Mouse (Mus musculus) CD4-positive helper T cell, adult 2 months (primary cell): ENCODE results near the gene Iqcf3.
A peak's percentile ranks its signal among the peaks of the same experiment; 100 is the strongest.

ENCODE experiments used
- DNase-seq: peaks from one replicate; pipeline ENCODE4 v3.0.0-alpha.2; 2012; ENCODE audit warnings: low read depth, missing footprints, low spot score

Iqcf3 gene

DNA sequence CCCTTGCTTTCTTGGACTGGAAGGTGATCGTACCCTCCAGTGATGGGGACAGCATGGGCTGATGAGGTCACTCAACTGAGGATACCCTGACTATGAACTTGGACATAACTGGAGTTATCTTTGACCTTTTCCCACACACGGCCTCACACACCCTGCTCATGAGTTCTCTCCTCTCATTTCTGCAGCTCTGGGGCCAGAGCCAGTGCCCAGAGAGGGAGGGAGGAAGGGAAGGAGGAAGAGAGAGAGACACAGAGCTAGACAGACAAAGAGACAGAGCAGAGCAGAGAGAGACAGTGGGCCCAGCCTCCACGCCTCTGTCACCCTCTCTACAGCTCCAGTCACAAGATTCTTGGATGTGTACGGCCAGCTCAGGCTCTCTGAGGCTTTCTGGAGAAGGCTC lies 89.1 kb downstream of the Iqcf3 start:
- DNase-seq: no peak

DNA sequence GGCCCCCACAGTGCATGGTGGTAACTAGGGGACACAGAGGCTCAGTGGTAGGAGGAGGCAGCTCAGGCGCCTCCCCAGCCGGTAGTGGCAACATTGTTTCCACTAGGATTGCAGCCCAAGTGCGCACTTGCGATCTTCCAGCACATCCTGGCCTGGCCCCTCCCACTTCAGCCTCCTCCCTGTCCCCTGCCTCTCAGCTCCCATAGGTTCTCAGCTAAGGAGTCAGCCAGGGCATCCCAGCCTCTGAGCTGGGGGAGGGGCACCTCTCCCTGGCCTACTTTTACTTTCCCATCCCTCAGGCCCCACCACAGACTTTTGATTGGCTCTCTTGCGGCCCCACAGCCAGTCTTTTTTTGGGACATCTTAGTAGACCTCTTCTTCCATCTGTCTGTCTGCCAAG lies 89.5 kb downstream of the Iqcf3 start:
- DNase-seq: no peak

DNA sequence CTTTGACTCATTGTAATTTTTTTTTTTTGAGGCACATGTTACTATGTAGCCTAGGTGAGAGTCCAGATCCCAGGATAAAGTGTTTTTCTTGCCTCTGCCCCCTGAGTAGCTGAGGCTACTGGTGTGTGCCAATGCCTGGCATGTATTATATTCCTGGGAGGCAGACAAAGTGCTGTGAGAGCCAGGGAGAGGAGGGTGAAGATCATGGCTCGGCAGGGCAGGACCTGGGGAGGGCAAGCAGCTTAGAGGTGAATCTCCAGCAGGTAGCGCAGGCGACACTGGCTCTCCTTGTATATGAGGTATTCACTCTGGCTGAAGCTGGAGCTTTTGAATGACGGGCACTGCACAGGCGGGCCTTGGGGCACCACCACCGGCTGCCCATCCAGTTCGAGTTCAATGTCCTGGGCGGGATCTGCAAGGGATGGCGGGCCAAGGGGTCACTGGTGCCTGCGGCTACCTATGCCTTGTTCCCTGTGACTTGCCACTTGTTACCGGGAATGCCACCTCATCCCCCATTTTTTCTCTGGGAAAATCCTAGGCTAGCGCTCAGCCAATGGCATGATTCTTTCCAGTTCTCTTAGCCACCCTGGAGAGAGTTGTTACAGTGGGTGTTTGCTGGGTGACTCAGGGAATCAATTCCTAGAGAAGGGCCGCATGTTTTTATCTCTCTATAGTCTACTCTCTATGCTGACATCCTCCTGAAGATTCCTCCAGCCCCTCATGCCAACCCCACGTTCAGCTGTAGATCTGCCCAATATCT lies 90.3 kb downstream of the Iqcf3 start:
- DNase-seq: no peak

DNA sequence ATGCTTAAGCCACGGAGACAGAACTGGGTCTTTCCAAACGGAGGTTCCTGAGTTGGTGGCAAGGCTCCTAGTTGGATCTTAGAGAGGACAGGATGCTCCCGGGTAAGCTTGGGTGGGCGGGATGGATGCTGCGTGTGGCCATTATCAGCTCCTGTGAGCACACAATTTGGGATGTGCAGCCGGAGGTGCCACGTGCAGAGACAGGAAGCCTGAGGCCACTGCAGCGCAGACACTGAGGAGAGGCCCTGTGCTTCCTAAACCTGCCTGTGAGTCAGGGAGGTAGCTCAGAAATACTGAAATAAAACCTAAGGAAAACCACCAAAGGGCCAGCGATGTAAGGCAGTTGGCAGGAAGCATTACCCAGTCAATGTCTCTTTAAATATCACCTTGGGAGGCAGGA lies 91.7 kb downstream of the Iqcf3 start:
- no peak for DNase-seq

DNA sequence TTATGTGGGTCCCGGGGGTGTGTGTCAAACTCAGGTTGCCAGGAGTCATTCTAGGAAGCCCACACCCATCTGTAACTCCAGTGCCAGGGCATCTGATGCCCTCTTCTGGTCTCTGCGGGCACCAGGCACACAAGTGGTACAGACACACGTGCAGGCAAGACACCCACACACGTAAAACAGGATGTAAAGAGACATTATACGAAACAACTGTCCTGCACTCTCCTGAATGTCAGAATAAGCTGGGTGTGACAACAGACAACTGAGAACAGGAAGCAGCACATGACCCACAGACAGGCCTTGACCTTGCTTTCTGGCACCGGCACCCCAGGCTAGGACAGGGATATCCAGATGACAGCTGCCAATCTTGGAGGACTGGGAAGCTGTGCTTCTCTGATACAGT lies 92.1 kb downstream of the Iqcf3 start:
- DNase-seq: peak; percentile 51

DNA sequence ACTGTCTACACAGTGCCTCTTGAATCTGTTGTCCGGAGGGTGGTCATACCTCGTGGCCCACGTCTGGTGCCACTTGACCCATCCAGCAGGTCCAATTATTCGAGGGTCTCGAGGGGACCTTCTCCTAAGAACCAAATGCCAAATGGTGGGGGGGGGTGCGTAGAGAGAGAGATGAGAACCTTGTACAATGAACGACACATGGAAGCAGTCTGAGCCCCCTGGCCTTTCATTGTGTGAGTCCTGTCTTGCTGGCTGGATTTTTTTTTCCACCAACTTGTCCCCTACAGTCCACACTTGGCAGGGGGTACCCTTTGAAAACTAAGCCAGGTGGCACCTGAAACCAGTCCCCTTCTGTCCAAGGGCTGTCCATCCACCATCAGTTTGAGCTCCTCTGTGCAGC lies 93.7 kb downstream of the Iqcf3 start:
- DNase-seq: no peak

DNA sequence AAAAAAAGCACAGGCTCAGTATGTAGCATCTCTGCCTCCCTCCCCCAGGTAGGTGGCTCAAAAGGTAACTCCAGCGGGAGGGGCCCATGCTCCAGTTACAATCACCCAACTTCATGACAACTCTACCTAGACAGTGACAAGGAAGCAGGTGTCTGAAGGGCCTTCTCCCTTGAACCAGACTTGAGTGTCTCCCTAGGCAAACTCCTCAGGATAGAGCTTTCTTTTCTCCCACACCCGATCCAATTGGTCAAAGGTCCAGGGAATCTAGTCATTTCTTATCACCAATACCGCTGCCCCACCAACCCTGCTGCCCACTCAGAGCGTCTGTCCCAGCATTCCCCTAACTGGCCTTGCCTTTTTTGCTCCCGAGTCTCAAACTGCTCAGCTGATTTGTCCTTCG lies 94.7 kb downstream of the Iqcf3 start:
- no peak for DNase-seq

DNA sequence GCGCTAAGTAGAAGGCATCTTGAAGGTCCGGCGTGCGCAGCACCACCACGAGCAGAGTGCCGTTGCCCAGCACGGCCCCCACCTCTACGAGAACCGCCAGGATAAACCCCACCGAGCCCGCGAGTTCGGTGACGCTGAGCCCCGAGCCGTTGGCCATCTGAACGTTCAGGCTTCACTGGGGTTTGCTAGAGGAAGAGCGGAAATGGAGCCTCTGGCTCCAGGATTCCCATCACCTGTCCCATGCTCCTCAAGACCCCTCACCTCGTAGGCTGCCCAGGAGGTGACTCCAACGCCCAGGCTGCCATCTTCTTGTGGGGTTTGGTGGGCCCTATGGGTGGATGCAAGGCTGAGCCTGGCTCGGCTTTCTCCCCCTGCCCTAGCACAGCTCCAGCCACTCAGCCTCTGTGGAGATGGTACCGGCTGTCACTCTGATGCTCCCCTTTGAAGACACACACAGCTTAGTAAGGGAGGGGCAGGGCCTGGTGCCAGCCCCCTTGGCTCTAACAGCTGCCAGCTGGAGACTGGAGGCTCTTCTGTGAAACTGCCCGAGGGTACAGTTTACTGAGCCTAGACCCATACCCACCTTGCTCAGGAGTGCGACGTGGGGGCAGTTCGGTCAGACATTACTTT lies 95.7 kb downstream of the Iqcf3 start, which contains the start of gene Gpr62:
TSS of gene Gpr62 (minus strand) at position 368 of the 630 bp plus-strand sequence.
- no peak for DNase-seq

DNA sequence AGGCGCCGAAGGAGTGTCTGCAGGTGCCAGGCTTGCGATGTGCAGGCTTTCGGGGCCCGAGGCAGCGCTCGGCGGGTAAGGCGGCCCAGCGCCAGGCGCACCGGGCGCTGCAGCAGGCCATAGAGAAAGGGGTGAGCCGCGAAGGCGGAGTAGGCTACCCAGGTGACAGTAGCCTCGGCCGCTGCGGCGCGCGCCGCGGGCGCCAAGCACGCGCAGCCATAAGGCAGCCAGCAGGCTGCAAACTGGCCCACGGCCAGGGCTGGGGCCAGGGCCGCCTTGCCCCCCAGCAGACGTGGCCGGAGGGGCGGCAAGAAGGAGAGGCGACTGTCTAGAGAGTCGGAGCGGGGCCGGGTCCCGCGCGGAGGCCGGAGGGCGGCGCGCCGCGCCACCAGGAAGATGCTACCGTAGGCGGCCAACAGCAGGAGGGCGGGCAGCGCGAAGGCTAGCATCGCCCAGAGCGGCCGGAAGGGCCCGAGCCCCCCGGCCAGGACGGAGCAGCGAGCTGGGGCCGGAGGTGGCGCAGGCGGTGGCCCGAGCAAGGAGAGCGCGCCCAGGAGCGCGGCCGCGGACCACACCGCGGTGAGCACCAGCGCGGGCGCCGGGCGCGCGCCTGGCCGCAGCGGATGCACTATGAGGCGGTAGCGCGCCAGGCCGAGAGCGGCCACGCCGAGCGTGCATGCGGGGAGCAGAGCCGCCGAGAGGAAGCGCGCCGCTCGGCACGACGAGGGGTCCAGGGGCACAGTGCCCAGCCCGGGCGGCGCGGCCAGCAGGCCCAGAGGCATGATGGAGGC lies 96.5 kb downstream of the Iqcf3 start:
- peak; percentile 57 for DNase-seq

DNA sequence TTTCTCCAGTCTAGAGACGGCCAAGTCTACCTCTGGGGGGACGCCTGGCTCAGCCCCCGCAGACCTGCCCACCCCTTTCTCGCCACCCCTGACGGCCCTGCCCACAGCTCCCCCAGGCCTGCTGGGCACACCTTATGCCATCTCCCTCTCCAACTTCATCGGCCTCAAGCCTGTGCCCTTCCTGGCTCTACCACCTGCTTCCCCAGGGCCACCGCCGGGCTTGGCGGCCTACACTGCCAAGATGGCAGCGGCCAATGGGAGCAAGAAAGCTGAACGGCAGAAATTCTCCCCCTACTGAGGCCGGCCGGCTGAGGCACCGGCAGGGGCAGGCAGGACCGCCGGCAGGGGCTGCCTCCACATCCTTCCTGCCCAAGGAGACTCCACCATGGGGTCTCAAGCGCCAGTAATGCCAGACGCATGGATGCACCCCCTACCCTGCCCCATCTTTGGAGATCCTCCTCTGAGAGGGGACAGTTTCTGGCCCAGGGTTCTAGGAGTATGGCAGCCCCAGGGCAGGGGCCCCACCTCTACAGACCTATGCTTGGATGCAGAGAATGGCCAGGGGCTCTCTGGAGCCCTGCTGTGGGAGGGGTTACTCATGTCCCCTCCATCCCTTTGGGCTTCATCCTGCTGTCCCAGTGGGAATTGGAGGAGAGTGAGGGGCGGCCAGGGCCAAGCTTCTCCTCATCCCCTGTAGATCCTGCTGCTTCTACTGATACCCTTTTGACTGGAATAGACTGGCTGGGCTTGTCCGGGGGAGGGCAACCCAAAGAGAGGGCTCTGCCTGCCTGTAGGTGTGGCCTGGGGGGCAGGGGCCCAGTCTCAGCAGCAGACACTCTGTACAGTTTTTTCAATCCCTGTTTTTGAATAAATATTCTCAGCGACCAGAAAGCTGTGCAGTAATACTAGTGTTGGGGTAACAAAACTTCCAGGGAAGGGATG lies 98.0 kb downstream of the Iqcf3 start:
- no peak for DNase-seq

DNA sequence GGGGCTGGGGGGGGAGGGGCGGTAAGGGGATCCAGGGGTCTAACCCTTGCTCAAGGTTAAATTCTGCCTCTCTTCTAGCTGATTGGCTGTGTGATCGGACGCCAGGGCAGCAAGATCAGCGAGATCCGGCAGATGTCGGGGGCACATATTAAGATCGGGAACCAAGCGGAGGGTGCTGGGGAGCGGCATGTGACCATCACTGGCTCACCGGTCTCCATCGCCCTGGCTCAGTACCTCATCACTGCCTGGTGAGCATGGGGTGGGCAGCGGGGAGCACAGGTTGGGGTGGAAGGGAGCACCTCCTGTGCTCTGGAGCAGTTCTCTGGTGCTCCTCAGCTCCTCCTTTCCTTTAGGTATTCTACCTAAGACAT lies 99.0 kb downstream of the Iqcf3 start:
- no peak for DNase-seq

DNA sequence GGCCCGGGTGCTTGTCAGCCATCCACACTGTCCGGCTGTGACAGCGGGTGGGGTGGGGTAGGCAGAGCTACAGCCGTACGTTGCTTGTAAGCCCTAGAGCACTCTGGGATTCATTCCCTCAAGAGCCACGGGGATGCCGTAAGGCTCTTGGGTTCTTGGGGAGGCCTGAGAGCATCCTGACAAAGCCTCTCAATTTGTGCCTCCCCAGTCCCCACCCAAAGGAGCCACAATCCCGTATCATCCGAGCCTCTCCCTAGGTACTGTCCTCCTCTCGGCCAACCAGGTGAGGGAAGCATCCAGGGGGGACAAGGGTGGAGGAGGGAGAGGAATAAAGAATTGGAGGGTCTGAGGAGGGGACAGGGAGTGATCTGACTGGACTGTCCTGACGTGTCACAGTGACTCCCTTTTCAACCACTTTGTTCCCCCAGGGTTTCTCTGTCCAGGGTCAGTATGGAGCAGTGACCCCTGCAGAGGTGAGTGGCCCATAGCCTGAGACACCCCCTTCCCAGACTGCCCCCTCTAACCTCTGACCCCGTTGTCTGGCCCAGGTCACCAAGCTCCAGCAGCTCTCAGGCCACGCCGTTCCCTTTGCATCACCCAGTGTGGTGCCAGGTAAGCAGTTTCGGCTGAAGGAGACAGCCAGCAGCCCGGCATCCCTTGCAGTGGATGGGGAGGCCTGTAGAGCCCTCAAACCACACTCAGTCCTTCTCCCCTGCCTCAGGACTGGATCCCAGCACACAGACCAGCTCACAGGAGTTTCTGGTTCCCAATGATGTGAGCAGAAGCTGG lies 99.6 kb downstream of the Iqcf3 start:
- no peak for DNase-seq

DNA sequence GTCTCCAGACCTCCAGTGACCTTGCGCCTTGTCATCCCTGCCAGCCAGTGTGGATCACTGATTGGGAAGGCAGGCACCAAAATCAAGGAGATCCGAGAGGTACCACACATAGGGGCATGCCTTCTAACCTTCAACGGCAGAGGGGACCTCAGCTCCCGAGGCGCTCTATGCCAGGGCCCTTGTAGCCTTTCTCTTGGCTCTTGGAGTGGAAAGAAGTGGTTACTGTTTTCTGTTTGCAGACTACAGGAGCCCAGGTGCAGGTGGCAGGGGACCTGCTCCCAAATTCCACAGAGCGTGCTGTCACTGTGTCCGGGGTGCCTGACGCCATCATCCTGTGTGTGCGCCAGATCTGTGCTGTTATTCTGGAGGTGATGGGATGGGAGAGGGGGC lies 100.4 kb downstream of the Iqcf3 start:
- no peak for DNase-seq

DNA sequence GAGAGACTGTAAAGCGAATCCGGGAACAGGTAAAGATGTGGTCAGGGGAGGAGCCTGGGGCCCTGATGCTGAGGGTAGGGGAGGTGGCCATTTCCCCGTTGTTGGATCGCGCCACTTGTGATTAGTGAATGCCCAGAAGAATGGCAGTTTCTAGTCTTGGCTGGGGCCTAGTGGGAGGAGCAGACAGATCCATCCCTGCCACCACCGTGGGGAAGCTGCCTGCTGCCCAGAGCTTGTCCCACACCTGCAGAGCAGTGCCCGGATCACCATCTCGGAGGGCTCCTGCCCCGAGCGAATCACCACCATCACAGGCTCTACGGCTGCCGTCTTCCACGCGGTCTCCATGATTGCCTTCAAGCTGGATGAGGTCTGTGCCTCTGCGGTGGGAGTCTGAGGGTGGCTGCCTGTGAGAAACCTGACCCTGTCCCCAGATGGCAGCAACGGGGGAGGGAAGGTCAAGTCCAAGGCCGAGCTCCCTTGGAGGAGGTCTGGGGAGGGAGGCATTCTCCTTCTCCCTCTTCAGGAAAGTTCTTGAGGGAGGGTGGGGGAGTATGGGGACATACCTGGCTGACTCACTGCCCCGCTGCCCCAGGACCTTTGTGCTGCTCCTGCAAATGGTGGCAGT lies 100.9 kb downstream of the Iqcf3 start:
- no peak for DNase-seq

DNA sequence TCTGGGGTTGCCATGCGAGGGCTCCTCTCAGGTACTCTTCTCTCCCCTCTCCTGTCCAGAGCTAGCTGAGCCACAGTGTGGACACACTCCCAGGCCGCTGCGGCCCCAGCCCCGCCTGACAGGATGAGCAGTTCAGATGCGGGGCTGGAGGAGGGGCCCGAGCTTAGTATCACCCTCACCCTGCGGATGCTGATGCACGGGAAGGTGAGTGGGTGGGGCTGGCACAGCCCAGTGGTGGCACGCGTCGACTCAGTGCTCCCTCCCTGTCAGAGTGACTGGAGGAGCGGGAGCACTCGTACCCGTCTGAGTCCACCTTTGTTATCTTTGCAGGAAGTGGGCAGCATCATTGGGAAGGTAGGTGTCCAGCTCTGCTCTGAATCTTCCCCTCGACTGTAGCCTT lies 101.5 kb downstream of the Iqcf3 start:
- no peak for DNase-seq

DNA sequence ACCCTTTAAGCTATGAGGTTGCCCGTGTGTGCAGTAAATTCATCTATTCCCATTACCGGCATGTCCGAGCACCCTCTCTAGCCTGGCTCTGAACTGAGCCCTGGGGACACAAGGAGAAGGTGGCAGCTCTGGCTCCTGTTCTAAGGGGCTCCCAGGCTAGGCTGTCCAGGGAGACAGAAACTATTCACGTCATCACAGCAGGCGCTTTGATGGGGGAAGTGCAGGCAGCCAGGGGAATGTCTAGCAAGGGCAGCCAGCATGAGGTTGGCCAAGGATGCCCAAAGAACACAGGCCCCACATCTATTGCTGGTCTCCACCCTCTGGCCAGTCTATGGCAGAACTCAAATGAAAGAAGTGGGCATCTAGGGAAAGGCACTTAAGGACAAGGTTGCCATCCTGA lies 103.5 kb downstream of the Iqcf3 start:
- DNase-seq: no peak

DNA sequence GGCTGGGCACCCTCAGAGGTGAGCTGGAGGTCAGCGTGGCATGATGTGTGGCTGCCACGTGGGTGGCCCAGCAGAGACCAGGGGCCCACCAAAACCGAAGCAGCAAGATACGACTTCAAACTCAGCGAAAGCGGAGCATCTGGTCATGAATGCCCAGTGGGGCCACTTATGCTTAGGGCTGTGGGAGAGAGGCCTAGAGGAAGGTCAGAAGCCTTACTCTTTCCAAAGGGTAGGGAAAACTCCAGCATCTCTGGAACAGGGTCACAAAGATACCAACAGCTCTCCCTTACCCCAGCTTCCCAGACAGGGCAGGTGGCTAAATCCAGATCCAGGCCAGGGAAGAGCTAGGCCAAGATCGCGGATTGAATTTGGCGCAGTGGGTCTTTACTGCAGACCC lies 104.3 kb downstream of the Iqcf3 start:
- no peak for DNase-seq

DNA sequence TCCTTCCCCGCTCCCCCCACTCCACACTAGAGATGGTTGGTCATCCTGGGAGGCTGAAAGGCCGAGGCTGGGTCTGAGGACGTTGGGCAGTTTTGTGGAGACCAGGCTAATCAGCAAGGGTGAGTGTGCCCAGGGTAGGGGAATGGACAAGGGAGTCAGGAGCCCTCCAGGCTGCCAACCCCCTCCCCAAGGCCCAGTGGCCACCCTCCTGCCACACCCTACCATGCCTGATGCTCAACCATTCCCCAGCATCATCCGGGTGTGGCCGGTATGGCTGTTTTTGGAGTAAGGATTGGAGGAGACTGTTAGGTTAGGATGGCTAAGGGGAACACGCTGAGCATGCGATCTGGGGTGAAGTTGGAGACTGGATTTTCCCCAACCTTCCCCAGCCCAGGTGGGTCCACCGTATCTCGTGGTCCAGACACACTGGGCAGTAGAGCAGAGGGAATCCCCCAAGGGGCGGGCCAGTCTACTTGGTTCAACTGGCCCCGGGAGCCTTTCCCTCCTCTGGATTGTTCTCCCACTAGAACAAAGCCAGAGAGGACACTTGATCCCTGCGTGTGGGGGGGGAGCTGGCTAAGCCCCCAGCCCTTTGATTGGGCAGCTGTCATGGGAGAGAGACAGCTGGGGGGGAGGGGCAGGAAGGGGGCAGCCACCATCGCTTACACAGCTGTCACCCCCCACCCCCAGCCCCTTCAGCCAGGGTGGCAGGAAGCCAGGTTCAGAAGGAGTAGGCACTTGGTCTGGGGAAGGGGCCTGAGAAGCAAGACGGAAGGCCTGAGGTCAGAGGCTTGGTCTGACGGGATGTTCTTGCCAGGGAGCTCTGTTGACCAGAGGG lies 104.9 kb downstream of the Iqcf3 start:
- DNase-seq: no peak

DNA sequence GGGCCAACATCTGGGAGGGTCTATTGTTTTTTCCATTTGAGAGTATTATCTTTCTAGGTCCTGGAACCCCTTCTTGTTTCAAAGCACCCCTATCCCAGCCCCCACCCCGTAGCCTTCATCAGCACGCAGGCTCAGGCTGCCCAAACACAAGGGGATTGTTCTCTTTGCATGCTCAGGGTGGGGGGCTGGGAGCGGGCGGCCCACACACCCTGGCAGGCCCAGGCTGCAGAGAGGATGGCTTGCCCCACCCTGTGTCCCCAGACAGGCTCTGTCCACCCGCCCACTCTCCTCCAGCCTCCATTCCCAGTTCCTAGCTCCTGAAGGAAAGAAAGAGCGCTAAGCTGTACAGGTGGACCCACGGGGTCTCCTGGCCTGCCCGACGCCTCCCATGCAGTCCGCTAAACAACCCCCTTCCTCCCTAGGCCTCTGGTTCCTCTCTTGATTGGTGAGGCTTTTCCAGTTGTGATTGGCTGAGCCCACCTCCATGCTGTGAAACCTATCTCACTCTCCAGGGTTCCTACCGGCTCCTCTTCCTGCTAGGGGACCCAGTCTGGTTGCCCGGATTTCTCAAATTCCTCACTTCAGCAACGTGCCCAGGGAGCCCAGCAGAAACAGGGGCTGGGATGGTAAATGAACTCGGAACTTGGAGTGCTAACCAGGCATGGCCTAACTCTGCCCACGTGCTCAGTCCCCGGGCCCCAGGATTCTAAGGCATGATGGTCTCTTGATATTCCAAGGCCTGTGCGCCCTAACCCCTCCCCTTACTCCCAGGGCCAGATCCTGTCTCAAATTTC lies 106.3 kb downstream of the Iqcf3 start:
- no peak for DNase-seq
